Mouse (Mus musculus): ENCODE data around the gene Dclre1b. TPM values are rescaled to one million over a fixed set of nuclear protein-coding genes. Genes with fewer than 3 reads are reported as not detected.

Dclre1b gene
- polyA plus RNA-seq (2014; fragmentation: Illumina TruSeq; extraction: RNeasy Lipid Tissue Mini Kit (QIAGEN cat#74804); ENCODE audit: low read depth, low replicate concordance): 9.7 TPM

DNA sequence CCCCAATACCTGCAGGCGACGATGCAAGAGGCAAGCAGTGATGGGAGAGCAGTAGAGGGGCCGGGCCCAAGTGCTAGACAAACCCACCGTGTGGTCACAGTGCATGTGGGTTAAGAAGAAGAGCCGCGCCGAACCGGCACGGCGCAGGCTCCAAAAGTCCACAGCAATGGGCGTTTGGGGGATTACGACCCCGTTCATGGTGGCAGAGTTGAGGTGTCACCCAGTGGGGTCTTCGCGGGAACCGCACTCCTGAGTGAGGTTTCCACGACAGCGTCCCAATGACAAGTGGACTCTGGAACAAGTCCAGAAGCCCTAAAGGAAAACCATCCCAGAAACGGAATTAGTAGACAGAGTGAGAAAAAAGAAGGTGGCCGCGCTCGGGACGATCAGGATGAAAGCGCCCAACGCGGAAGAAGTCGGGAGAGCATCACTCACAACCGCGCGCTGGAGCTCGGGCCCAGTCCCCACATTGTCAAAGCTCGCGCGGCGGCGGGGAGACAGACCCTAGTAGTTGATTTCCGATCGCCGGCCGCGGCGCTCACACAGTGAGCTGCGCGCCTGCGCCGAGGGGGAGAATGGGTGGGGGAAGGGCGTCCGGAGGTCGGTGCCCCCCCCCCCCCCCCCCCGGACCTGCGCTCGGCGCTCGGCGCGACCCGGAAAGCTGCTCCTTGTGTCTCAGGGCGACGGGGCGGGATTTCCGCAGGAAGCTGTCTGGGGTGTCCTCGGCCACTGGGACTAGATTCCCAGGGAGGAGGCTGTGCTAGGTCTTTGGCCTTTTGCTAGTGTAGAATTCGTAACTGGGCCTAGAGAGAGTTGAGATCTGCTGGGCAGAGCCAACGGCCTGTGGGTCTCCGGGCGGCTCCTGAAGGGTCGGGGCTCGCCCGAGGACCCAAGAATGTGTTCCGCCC is at the start of gene Dclre1b, which contains the start of the genes Ap4b1 and Gm43064:
Gene Dclre1b, minus strand, starts transcription at position 554 of the 908 bp plus-strand sequence.
Gene Ap4b1, plus strand, starts transcription at position 630 of the 908 bp plus-strand sequence.
Gene Gm43064, plus strand, starts transcription at position 683 of the 908 bp plus-strand sequence.

DNA sequence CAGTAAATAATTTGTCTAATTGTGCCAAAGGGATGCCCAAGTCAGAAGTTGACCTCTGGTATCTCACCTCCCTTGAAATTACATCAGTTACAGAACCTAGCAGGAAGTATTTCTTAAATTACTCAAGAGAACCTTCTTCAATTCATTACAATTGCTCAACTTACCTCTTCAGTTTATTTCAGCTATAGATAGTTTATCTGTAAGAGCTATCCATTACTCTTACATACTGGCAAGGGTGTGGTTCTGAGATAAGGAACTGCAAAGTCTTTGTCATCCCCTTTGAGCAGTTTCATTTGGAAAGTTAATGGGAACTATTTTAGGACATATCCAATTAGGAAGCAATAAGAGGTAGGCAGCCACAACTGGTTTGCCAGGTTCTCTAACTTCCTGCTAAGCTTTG is 23.2 kb upstream of the Dclre1b start, which contains the start of gene Bcl2l15:
Gene Bcl2l15, plus strand, starts transcription at position 176 of the 400 bp plus-strand sequence.

DNA sequence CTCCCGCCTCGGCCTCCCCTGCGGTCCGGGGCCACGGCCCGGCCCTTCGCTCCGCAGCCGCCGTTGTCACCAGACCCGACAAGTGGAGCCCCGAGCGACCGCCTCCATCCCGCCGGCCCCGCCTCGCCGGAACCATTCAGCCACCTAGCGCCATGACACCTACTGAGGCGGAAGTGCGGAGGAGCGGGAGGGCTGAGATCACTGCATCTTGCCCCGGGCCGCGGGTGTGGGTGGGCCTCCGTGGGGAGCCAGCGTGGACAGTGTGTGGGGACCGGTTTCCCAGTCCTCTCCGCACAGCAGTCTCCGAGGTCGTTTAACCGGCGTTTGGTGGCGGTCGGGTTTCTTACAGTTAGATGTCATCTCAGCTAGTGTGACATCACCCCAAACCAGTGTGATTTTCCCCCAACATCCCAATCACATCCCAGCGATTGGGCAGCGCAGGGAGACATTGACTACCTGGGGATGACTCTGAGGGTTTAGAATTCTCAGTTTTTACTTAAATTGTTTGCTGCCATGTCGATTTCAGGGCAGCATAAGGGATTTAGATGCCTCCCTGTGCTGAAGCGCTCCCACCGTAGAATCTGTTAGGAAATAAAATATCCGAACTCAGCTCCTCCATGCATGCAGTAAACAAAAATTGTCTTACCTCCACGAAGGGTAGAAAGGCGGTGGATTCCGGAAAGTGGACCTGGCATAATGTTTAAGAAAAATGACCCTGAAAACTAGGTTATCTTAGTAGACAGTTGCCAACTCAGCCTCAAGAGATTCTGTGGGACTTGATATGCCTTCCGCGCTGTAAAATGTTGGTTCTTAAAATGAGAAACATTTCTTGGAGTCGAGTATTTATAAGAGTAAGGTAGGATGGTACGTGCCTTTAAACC is 17.8 kb downstream of the Dclre1b start, which contains the start of gene Hipk1:
Gene Hipk1, minus strand, starts transcription at position 334 of the 881 bp plus-strand sequence.

Other genes with a start within 250 kb of the Dclre1b start
- 4.6 TPM for gene Syt6, start 234.2 kb downstream of the Dclre1b start, polyA plus RNA-seq (2014; fragmentation: Illumina TruSeq; extraction: RNeasy Lipid Tissue Mini Kit (QIAGEN cat#74804); ENCODE audit: low read depth, low replicate concordance)
- gene Atg4a-ps, start 163.4 kb downstream of the Dclre1b start, polyA plus RNA-seq (2014; fragmentation: Illumina TruSeq; extraction: RNeasy Lipid Tissue Mini Kit (QIAGEN cat#74804); ENCODE audit: low read depth, low replicate concordance): not detected
- gene Olfml3, start 71.4 kb downstream of the Dclre1b start, polyA plus RNA-seq (2014; fragmentation: Illumina TruSeq; extraction: RNeasy Lipid Tissue Mini Kit (QIAGEN cat#74804); ENCODE audit: low read depth, low replicate concordance): 7.2 TPM
- gene Gm10964, start 70.1 kb downstream of the Dclre1b start, polyA plus RNA-seq (2014; fragmentation: Illumina TruSeq; extraction: RNeasy Lipid Tissue Mini Kit (QIAGEN cat#74804); ENCODE audit: low read depth, low replicate concordance): not detected
- 120 TPM for gene Hipk1, start 17.9 kb downstream of the Dclre1b start, polyA plus RNA-seq (2014; fragmentation: Illumina TruSeq; extraction: RNeasy Lipid Tissue Mini Kit (QIAGEN cat#74804); ENCODE audit: low read depth, low replicate concordance)
- gene Ap4b1, start 76 bp upstream of the Dclre1b start, polyA plus RNA-seq (2014; fragmentation: Illumina TruSeq; extraction: RNeasy Lipid Tissue Mini Kit (QIAGEN cat#74804); ENCODE audit: low read depth, low replicate concordance): 17.0 TPM
- not detected for gene Gm43064, start 129 bp upstream of the Dclre1b start, polyA plus RNA-seq (2014; fragmentation: Illumina TruSeq; extraction: RNeasy Lipid Tissue Mini Kit (QIAGEN cat#74804); ENCODE audit: low read depth, low replicate concordance)
- 0.85 TPM for gene Bcl2l15, start 23.2 kb upstream of the Dclre1b start, polyA plus RNA-seq (2014; fragmentation: Illumina TruSeq; extraction: RNeasy Lipid Tissue Mini Kit (QIAGEN cat#74804); ENCODE audit: low read depth, low replicate concordance)
- 11.2 TPM for gene Ptpn22, start 50.4 kb upstream of the Dclre1b start, polyA plus RNA-seq (2014; fragmentation: Illumina TruSeq; extraction: RNeasy Lipid Tissue Mini Kit (QIAGEN cat#74804); ENCODE audit: low read depth, low replicate concordance)
- gene Rsbn1, start 104.7 kb upstream of the Dclre1b start, polyA plus RNA-seq (2014; fragmentation: Illumina TruSeq; extraction: RNeasy Lipid Tissue Mini Kit (QIAGEN cat#74804); ENCODE audit: low read depth, low replicate concordance): 57.3 TPM
- gene Phtf1, start 158.7 kb upstream of the Dclre1b start, polyA plus RNA-seq (2014; fragmentation: Illumina TruSeq; extraction: RNeasy Lipid Tissue Mini Kit (QIAGEN cat#74804); ENCODE audit: low read depth, low replicate concordance): 23.2 TPM